Mouse (Mus musculus): ENCODE data around the gene Gm44965. TPM values are rescaled to one million over a fixed set of nuclear protein-coding genes. Genes with fewer than 3 reads are reported as not detected.

Gene Gm44965
- polyA plus RNA-seq, 1 experiment from 2014 or later = not detected

GRCm38 (mm10) chr6:48554280-48555103, 39.2 kb upstream of the Gm44965 start, which contains the start of gene Lrrc61:
Gene Lrrc61, plus strand, starts transcription at chr6:48554796.
- Histone ChIP-seq H3K27me3 (ENCODE audit: control insufficient read depth, insufficient read depth, low read length) (no peaks in the 10 kb centered on the region), H3K4me2 (ENCODE audit: low read depth, low read length) (peak within 1 kb of the TSS; percentile 61)
- WGBS = under 1% methylated on average over 39 of the region's 39 CpGs

DNA sequence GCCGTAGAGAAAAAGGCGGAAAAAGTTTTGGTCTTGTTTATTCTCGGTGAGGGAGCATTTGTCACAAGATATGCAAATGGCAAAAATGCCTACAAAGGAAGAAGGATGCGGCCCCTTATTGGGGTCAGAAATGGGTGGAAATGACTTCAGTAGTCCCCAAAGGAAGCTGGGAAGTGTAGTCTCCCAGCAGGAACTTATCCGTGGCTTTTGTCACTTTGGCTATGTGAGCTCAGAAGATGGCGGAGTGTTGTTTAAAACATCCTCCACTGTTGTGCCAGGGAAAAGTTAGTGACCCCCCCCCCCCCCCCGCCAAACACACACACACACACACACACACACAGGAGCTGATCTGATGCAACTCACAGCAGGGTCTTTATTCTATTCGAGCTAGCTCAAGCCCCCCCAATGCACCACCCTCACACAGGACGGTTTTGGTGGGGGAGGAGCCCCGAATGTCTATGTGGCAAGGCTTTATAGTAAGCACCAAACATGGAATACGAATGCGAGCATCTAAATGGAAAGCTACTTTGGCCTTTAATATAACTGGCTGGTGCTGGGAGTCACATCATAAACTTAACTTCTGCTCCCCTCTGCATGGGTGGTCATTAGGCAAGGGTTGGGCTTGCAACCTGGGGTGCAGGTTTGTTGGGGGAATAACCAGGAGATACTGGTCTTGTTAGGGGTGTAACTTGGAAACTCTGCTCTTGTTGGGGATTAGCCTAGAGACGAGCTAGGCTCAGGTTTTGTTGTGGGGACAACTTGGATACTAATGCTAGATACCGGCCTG, 38.4 kb upstream of the Gm44965 start:
- Histone ChIP-seq H3K27ac (replicated peaks; ENCODE audit: low read depth, low read length) (peak overlapping the region; percentile 86), H3K4me1 (ENCODE audit: control insufficient read depth, insufficient read depth, low read length) (no peaks in the 10 kb centered on the region), H3K4me2 (ENCODE audit: low read depth, low read length) (peak overlapping the region; percentile 61), H3K27me3 (ENCODE audit: control insufficient read depth, insufficient read depth, low read length) (no peaks in the 10 kb centered on the region), H3K9ac (replicated peaks; ENCODE audit: low read length) (peak overlapping the region; percentile 72), H3K36me3 (replicated peaks; ENCODE audit: control insufficient read depth, insufficient read depth, low read depth, low read length) (no peaks in the 10 kb centered on the region), H3K4me3 (ENCODE audit: low read depth, low read length) (peak overlapping the region; percentile 47), H3K9me3 (replicated peaks; ENCODE audit: control insufficient read depth, low read length) (no peaks in the 10 kb centered on the region)
- 30% methylated on average over 14 of the region's 14 CpGs for WGBS
- ATAC-seq (replicated peaks; ENCODE audit: insufficient number of reproducible peaks, low FRiP score, low TSS enrichment, low read depth) (peak; percentile 77), DNase-seq (ENCODE audit: low spot score) (peak; percentile 85)

More at GRCm38 (mm10) chr6:48554280-48555103, 39.2 kb upstream of the Gm44965 start, which contains the start of gene Lrrc61:
- ATAC-seq (replicated peaks; ENCODE audit: insufficient number of reproducible peaks, low FRiP score, low TSS enrichment, low read depth) (peak; percentile 86), DNase-seq (ENCODE audit: low spot score) (peak; percentile 94)
- Histone ChIP-seq H3K4me1 (ENCODE audit: control insufficient read depth, insufficient read depth, low read length) (no peaks in the 10 kb centered on the region), H3K27ac (replicated peaks; ENCODE audit: low read depth, low read length) (peak within 1 kb of the TSS; percentile 86), H3K9ac (replicated peaks; ENCODE audit: low read length) (peak within 1 kb of the TSS; percentile 72), H3K36me3 (replicated peaks; ENCODE audit: control insufficient read depth, insufficient read depth, low read depth, low read length) (no peaks in the 10 kb centered on the region), H3K9me3 (replicated peaks; ENCODE audit: control insufficient read depth, low read length) (no peaks in the 10 kb centered on the region), H3K4me3 (ENCODE audit: low read depth, low read length) (peak within 1 kb of the TSS; percentile 47)

DNA sequence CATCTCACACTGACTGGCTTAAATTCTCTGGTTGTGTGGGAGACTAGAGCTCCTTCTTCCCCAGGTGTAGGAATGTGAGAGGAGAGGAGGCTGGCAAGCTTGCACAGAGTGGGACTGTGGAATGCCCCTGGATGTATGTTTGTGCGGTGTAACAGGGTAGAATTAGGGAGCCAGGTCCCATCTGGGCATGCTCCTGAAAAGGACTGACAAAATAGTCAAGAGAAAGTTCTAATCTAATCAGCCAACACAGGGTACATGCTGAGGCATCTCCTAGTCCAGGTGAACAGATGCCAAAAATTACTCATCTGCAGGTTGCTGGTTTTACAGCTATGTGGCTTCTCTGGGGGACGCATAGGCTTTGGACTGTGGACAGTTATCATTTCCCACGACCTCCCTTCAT, 37.8 kb upstream of the Gm44965 start:
- DNase-seq (ENCODE audit: low spot score) = no peak
- H3K4me1 ChIP-seq (ENCODE audit: control insufficient read depth, insufficient read depth, low read length) = no peaks in the 10 kb centered on the region
- 82% methylated on average over 3 of the region's 3 CpGs for WGBS
- H3K9ac ChIP-seq (replicated peaks; ENCODE audit: low read length) = no peak overlapping the region
- no peaks in the 10 kb centered on the region for H3K27me3 ChIP-seq (ENCODE audit: control insufficient read depth, insufficient read depth, low read length)
- H3K4me3 ChIP-seq (ENCODE audit: low read depth, low read length) = no peak overlapping the region
- ATAC-seq (replicated peaks; ENCODE audit: insufficient number of reproducible peaks, low FRiP score, low TSS enrichment, low read depth) = no peak
- no peak overlapping the region for H3K27ac ChIP-seq (replicated peaks; ENCODE audit: low read depth, low read length)
- H3K4me2 ChIP-seq (ENCODE audit: low read depth, low read length) = no peak overlapping the region
- no peaks in the 10 kb centered on the region for H3K9me3 ChIP-seq (replicated peaks; ENCODE audit: control insufficient read depth, low read length)
- no peaks in the 10 kb centered on the region for H3K36me3 ChIP-seq (replicated peaks; ENCODE audit: control insufficient read depth, insufficient read depth, low read depth, low read length)

- H3K4me1 ChIP-seq (ENCODE audit: control insufficient read depth, insufficient read depth, low read length) = no peaks in the 10 kb centered on the region
- H3K4me2 ChIP-seq (ENCODE audit: low read depth, low read length) = no peak overlapping the region
- ATAC-seq (replicated peaks; ENCODE audit: insufficient number of reproducible peaks, low FRiP score, low TSS enrichment, low read depth) (no peak), DNase-seq (ENCODE audit: low spot score) (no peak)
- no peaks in the 10 kb centered on the region for H3K9me3 ChIP-seq (replicated peaks; ENCODE audit: control insufficient read depth, low read length)
- WGBS = 91% methylated on average over 4 of the region's 4 CpGs
- no peak overlapping the region for H3K4me3 ChIP-seq (ENCODE audit: low read depth, low read length)
- no peak overlapping the region for H3K9ac ChIP-seq (replicated peaks; ENCODE audit: low read length)
- H3K27ac ChIP-seq (replicated peaks; ENCODE audit: low read depth, low read length) = no peak overlapping the region
- no peaks in the 10 kb centered on the region for H3K36me3 ChIP-seq (replicated peaks; ENCODE audit: control insufficient read depth, insufficient read depth, low read depth, low read length)
- H3K27me3 ChIP-seq (ENCODE audit: control insufficient read depth, insufficient read depth, low read length) = no peaks in the 10 kb centered on the region
Measured at GRCm38 (mm10) chr6:48565693-48566310, 27.9 kb upstream of the Gm44965 start.

DNA sequence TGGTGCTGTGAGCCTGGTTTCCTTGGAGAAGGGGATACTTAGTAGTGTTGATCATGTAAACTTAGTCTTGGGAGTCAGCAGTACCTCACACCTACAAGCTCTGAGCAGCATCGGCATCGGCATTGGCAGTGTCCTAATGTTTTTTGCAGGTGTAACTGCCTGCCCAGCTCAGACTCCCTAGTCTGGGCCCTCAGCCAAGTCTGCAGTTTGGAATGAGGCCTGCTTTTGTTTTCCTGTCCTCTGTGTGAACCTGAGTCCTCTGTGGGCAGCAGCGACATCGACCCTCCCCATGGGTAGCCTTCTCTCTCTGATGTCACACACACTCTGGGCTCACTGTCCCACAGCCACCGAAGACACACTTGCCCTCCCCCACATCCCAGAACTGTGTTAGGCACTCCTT, 27.4 kb upstream of the Gm44965 start:
- Histone ChIP-seq H3K4me2 (ENCODE audit: low read depth, low read length) (no peak overlapping the region), H3K4me1 (ENCODE audit: control insufficient read depth, insufficient read depth, low read length) (no peaks in the 10 kb centered on the region), H3K36me3 (replicated peaks; ENCODE audit: control insufficient read depth, insufficient read depth, low read depth, low read length) (no peaks in the 10 kb centered on the region), H3K9me3 (replicated peaks; ENCODE audit: control insufficient read depth, low read length) (no peaks in the 10 kb centered on the region), H3K9ac (replicated peaks; ENCODE audit: low read length) (no peak overlapping the region), H3K27me3 (ENCODE audit: control insufficient read depth, insufficient read depth, low read length) (no peaks in the 10 kb centered on the region), H3K4me3 (ENCODE audit: low read depth, low read length) (no peak overlapping the region), H3K27ac (replicated peaks; ENCODE audit: low read depth, low read length) (no peak overlapping the region)
- no peak for DNase-seq (ENCODE audit: low spot score)
- WGBS = 73% methylated on average over 5 of the region's 5 CpGs
- peak; percentile 48; the same call in 1 of the 2 replicates for ATAC-seq (replicated peaks; ENCODE audit: insufficient number of reproducible peaks, low FRiP score, low TSS enrichment, low read depth)

DNA sequence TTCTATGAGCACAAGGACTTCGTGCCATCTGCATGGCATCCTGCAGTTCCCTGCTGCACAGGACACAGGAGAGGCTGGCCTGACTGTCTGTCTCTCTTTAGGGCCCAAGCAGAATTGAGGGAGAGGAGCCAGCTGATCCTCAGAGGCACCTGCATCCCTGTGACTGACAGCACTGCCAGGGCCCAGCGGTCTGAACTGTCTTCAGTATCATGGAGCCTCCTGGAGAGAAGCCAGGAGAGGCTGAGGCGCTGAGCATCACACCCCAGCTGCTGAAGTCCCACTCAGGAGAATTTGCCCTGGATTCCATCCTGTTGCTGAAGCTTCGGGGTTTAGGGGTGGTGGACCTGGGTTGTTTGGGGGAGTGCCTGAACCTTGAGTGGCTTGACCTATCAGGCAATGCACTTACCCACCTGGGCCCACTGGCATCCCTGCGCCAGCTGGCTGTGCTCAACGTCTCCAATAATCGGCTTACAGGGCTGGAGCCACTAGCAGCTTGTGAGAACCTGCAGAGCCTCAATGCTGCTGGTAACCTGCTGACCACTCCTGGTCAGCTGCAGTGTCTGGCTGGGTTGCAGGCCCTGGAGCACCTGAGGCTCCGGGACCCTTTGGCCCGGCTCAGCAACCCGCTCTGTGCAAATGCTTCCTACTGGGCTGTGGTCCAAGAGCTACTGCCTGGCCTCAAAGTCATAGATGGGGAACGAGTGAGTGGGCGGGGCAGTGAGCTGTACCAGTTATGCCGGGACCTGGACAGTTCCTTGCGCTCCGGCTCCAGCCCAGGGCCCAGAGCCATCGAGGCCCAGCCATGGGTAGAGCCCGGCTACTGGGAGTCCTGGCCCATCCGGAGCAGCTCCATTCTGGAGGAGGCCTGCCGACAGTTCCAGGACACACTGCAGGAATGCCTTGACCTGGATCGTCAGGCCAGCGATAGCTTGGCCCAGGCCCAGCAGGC, 25.4 kb upstream of the Gm44965 start:
- WGBS = 91% methylated on average over 21 of the region's 21 CpGs
- Histone ChIP-seq H3K36me3 (replicated peaks; ENCODE audit: control insufficient read depth, insufficient read depth, low read depth, low read length) (no peaks in the 10 kb centered on the region), H3K27ac (replicated peaks; ENCODE audit: low read depth, low read length) (no peak overlapping the region), H3K27me3 (ENCODE audit: control insufficient read depth, insufficient read depth, low read length) (no peaks in the 10 kb centered on the region), H3K4me2 (ENCODE audit: low read depth, low read length) (no peak overlapping the region), H3K4me3 (ENCODE audit: low read depth, low read length) (no peak overlapping the region), H3K4me1 (ENCODE audit: control insufficient read depth, insufficient read depth, low read length) (0 out of 2 replicates have a peak, but pooled peaks cover 2% of the 10 kb centered on the region), H3K9me3 (replicated peaks; ENCODE audit: control insufficient read depth, low read length) (no peaks in the 10 kb centered on the region), H3K9ac (replicated peaks; ENCODE audit: low read length) (no peak overlapping the region)
- DNase-seq (ENCODE audit: low spot score) (no peak), ATAC-seq (replicated peaks; ENCODE audit: insufficient number of reproducible peaks, low FRiP score, low TSS enrichment, low read depth) (no peak)

GRCm38 (mm10) chr6:48569065-48569807, 24.5 kb upstream of the Gm44965 start:
- no peak for DNase-seq (ENCODE audit: low spot score)
- Histone ChIP-seq H3K4me3 (ENCODE audit: low read depth, low read length) (no peak overlapping the region), H3K36me3 (replicated peaks; ENCODE audit: control insufficient read depth, insufficient read depth, low read depth, low read length) (no peaks in the 10 kb centered on the region), H3K9ac (replicated peaks; ENCODE audit: low read length) (no peak overlapping the region), H3K27ac (replicated peaks; ENCODE audit: low read depth, low read length) (no peak overlapping the region), H3K4me1 (ENCODE audit: control insufficient read depth, insufficient read depth, low read length) (0 out of 2 replicates have a peak, but pooled peaks cover 2% of the 10 kb centered on the region), H3K4me2 (ENCODE audit: low read depth, low read length) (no peak overlapping the region), H3K9me3 (replicated peaks; ENCODE audit: control insufficient read depth, low read length) (no peaks in the 10 kb centered on the region), H3K27me3 (ENCODE audit: control insufficient read depth, insufficient read depth, low read length) (no peaks in the 10 kb centered on the region)
- 92% methylated on average over 8 of the region's 8 CpGs for WGBS
- no peak for ATAC-seq (replicated peaks; ENCODE audit: insufficient number of reproducible peaks, low FRiP score, low TSS enrichment, low read depth)

Data from embryonic facial prominence, embryonic 11.5 days (tissue).